Mouse (Mus musculus) kidney, embryonic 15.5 days (tissue): ENCODE data around the gene Cyp2j8. TPM values are rescaled to one million over a fixed set of nuclear protein-coding genes. Genes with fewer than 3 reads are reported as not detected.
A peak's percentile ranks its signal among the peaks of the same experiment; 100 is the strongest.
"Not testable (repeated sequence)": the region's sequence is repeated elsewhere in the genome, so short reads cannot be mapped to it uniquely, and the experiment has no call there.

Source experiments
- ATAC-seq: fragments of 200-750 bp; cut with Nextera tagmentation; replicated peaks from 2 replicates; pipeline ENCODE4 v1.8.0; 2017; ENCODE audit warnings: moderate TSS enrichment; ENCODE audit not compliant: low FRiP score
- H3K27ac ChIP-seq: fragments of 300-500 bp; sonication (generic); 2 replicates; pipeline ENCODE4 v1.5.1; 2015; ENCODE audit warnings: mild to moderate bottlenecking, inconsistent platforms
- H3K27me3 ChIP-seq: fragments of 300-500 bp; sonication (generic); 2 replicates; pipeline ENCODE4 v1.6.1; 2015; ENCODE audit warnings: inconsistent platforms
- H3K36me3 ChIP-seq: fragments of 300-500 bp; sonication (generic); 2 replicates; pipeline ENCODE4 v1.6.1; 2015; ENCODE audit warnings: inconsistent platforms
- H3K4me1 ChIP-seq: fragments of 300-500 bp; sonication (generic); 2 replicates; pipeline ENCODE4 v1.6.1; 2015; ENCODE audit warnings: inconsistent platforms
- H3K4me2 ChIP-seq: fragments of 300-500 bp; sonication (generic); 2 replicates; pipeline ENCODE4 v1.6.1; 2015; ENCODE audit warnings: moderate library complexity, mild to moderate bottlenecking, inconsistent platforms
- H3K4me3 ChIP-seq: fragments of 300-500 bp; sonication (generic); replicated peaks from 2 replicates; pipeline ENCODE4 v1.5.1; 2015; ENCODE audit warnings: mild to moderate bottlenecking, inconsistent platforms
- H3K9ac ChIP-seq: fragments of 300-500 bp; sonication (generic); 2 replicates; pipeline ENCODE4 v1.6.1; 2015; ENCODE audit warnings: mild to moderate bottlenecking, inconsistent platforms
- H3K9me3 ChIP-seq: fragments of 300-500 bp; sonication (generic); replicated peaks from 2 replicates; pipeline ENCODE4 v1.6.1; 2016; ENCODE audit warnings: inconsistent platforms
- WGBS: fragments of 180-500 bp; shearing (Covaris S2); methylation state at CpG from one replicate; pipeline ENCODE4 v1.1.7; 2015; ENCODE audit warnings: mixed read lengths; 5-methylcytosine and 5-hydroxymethylcytosine counted together
- polyA plus RNA-seq: library from polyadenylated mRNA; unstranded; fragments of >200 nt; fragmentation: Nextera tagmentation; extraction: Ambion mirVana; gene quantifications from 2 replicates; pipeline ENCODE4 v1.2.1, GENCODE M21; 2015

Cyp2j8 gene
- polyA plus RNA-seq: not detected in 2 replicates

- 70% methylated on average over 1 of the region's 1 CpGs for WGBS
- no peaks in the 10 kb centered on the region for H3K4me1 ChIP-seq
- ATAC-seq: no peak
Observed at GRCm38 (mm10) chr4:96507286-96507685, at the start of gene Cyp2j8. Gene Cyp2j8 (minus strand): TSS chr4:96507386.

GRCm38 (mm10) chr4:96553133-96553819, 46.1 kb upstream of the Cyp2j8 start, which contains the start of gene Cyp2j6:
Gene Cyp2j6 (minus strand): TSS chr4:96553661.
- peak within 1 kb of the TSS; percentile 57 for H3K4me3 ChIP-seq
- under 1% methylated on average over 16 of the region's 16 CpGs for WGBS
- no peaks in the 10 kb centered on the region for H3K9me3 ChIP-seq

More at GRCm38 (mm10) chr4:96507286-96507685, at the start of gene Cyp2j8:
- H3K9me3 ChIP-seq: no peaks in the 10 kb centered on the region
- no peaks in the 10 kb centered on the region for H3K27me3 ChIP-seq
- no peak within 1 kb of the TSS for H3K9ac ChIP-seq
- H3K36me3 ChIP-seq: no peaks in the 10 kb centered on the region
- no peak within 1 kb of the TSS for H3K4me3 ChIP-seq
- H3K27ac ChIP-seq: no peak within 1 kb of the TSS
- no peak within 1 kb of the TSS for H3K4me2 ChIP-seq

GRCm38 (mm10) chr4:96551619-96552018, 44.4 kb upstream of the Cyp2j8 start:
- no peak overlapping the region for H3K4me2 ChIP-seq
- 0 out of 2 replicates have a peak, but pooled peaks cover 4% of the 10 kb centered on the region for H3K4me1 ChIP-seq
- 81% methylated on average over 3 of the region's 3 CpGs for WGBS
- no peaks in the 10 kb centered on the region for H3K27me3 ChIP-seq
- no peaks in the 10 kb centered on the region for H3K36me3 ChIP-seq
- no peak overlapping the region for H3K4me3 ChIP-seq
- H3K9me3 ChIP-seq: no peaks in the 10 kb centered on the region
- H3K27ac ChIP-seq: no peak overlapping the region
- H3K9ac ChIP-seq: no peak overlapping the region
- ATAC-seq: no peak

More at GRCm38 (mm10) chr4:96553133-96553819, 46.1 kb upstream of the Cyp2j8 start, which contains the start of gene Cyp2j6:
- Histone ChIP-seq H3K27me3 (no peaks in the 10 kb centered on the region), H3K9ac (peak within 1 kb of the TSS; percentile 58), H3K4me1 (0 out of 2 replicates have a peak, but pooled peaks cover 4% of the 10 kb centered on the region), H3K4me2 (peak within 1 kb of the TSS; percentile 68), H3K36me3 (no peaks in the 10 kb centered on the region), H3K27ac (peak within 1 kb of the TSS; percentile 72)
- ATAC-seq: peak; percentile 98

GRCm38 (mm10) chr4:96545976-96546375, 38.8 kb upstream of the Cyp2j8 start:
- no peaks in the 10 kb centered on the region for H3K36me3 ChIP-seq
- no peaks in the 10 kb centered on the region for H3K27me3 ChIP-seq
- H3K27ac ChIP-seq: no peak overlapping the region
- no peak overlapping the region for H3K9ac ChIP-seq
- H3K9me3 ChIP-seq: no peaks in the 10 kb centered on the region
- H3K4me1 ChIP-seq: no peaks in the 10 kb centered on the region
- H3K4me3 ChIP-seq: no peak overlapping the region
- H3K4me2 ChIP-seq: no peak overlapping the region
- no peak for ATAC-seq
- 68% methylated on average over 1 of the region's 1 CpGs for WGBS

GRCm38 (mm10) chr4:96525772-96526171, 18.6 kb upstream of the Cyp2j8 start:
- H3K4me1 ChIP-seq: no peaks in the 10 kb centered on the region
- 22% methylated on average over 1 of the region's 1 CpGs for whole genome bisulfite sequencing
- no peak overlapping the region for H3K9ac ChIP-seq
- H3K27ac ChIP-seq: no peak overlapping the region
- no peak overlapping the region for H3K4me3 ChIP-seq
- H3K27me3 ChIP-seq: no peaks in the 10 kb centered on the region
- H3K36me3 ChIP-seq: 0 out of 2 replicates have a peak, but pooled peaks cover 6% of the 10 kb centered on the region
- no peak overlapping the region for H3K4me2 ChIP-seq
- peak; percentile 58; the same call in 1 of the 2 replicates for ATAC-seq
- H3K9me3 ChIP-seq: no peaks in the 10 kb centered on the region

GRCm38 (mm10) chr4:96522256-96522655, 15.1 kb upstream of the Cyp2j8 start:
- H3K36me3 ChIP-seq: peaks cover 4% of the 10 kb centered on the region; the same call in 1 of the 2 replicates
- ATAC-seq: no peak
- no peaks in the 10 kb centered on the region for H3K4me1 ChIP-seq
- no peak overlapping the region for H3K27ac ChIP-seq
- no peaks in the 10 kb centered on the region for H3K9me3 ChIP-seq
- no peak overlapping the region for H3K9ac ChIP-seq
- H3K4me3 ChIP-seq: no peak overlapping the region
- H3K27me3 ChIP-seq: no peaks in the 10 kb centered on the region
- WGBS: 71% methylated on average over 2 of the region's 2 CpGs
- no peak overlapping the region for H3K4me2 ChIP-seq

GRCm38 (mm10) chr4:96510083-96510482, 2.9 kb upstream of the Cyp2j8 start:
- H3K4me2 ChIP-seq: no peak overlapping the region
- ATAC-seq: no peak
- no peaks in the 10 kb centered on the region for H3K27me3 ChIP-seq
- WGBS: 85% methylated on average over 3 of the region's 3 CpGs
- H3K36me3 ChIP-seq: no peaks in the 10 kb centered on the region
- no peak overlapping the region for H3K27ac ChIP-seq
- H3K9me3 ChIP-seq: no peaks in the 10 kb centered on the region
- H3K4me3 ChIP-seq: no peak overlapping the region
- H3K9ac ChIP-seq: no peak overlapping the region
- no peaks in the 10 kb centered on the region for H3K4me1 ChIP-seq

- not testable (repeated sequence) for H3K9me3 ChIP-seq, ATAC-seq, H3K27ac ChIP-seq, H3K9ac ChIP-seq, H3K36me3 ChIP-seq, H3K27me3 ChIP-seq, H3K4me1 ChIP-seq, H3K4me2 ChIP-seq, H3K4me3 ChIP-seq
- WGBS: 85% methylated on average over 30 of the region's 30 CpGs
Observed at GRCm38 (mm10) chr4:96463311-96464060, 43.7 kb downstream of the Cyp2j8 start.

Other genes with a start within 250 kb of the Cyp2j8 start
- 3.5 and 4.0 TPM in 2 replicates for gene Cyp2j11, start 158.7 kb downstream of the Cyp2j8 start, polyA plus RNA-seq
- 12.6 and 13.4 TPM in 2 replicates for gene Cyp2j6, start 46.3 kb upstream of the Cyp2j8 start, polyA plus RNA-seq
- 3.0 and 3.5 TPM in 2 replicates for gene Cyp2j9, start 84.2 kb upstream of the Cyp2j8 start, polyA plus RNA-seq
- gene Cyp2j5, start 156.8 kb upstream of the Cyp2j8 start, polyA plus RNA-seq: 7.8 and 9.2 TPM in 2 replicates